Mouse (Mus musculus) kidney, postnatal 0 days (tissue): ENCODE results near the gene D5Ertd579e. TPM values are rescaled to one million over a fixed set of nuclear protein-coding genes. Genes with fewer than 3 reads are reported as not detected.

Experiments
- ATAC-seq: fragments of 200-750 bp; cut with Nextera tagmentation; replicated peaks from 2 replicates; pipeline ENCODE4 v1.8.0; 2017; ENCODE audit warnings: low read depth, moderate number of reproducible peaks, moderate TSS enrichment, moderate library complexity; ENCODE audit not compliant: low FRiP score
- DNase-seq: peaks from one replicate; pipeline ENCODE4 v3.0.0-alpha.2; 2016; ENCODE audit warnings: low spot score
- H3K27ac ChIP-seq: fragments of 300-500 bp; sonication (generic); 2 replicates; pipeline ENCODE4 v1.5.1; 2014; ENCODE audit warnings: mild to moderate bottlenecking
- H3K27me3 ChIP-seq: fragments of 300-500 bp; sonication (generic); 2 replicates; pipeline ENCODE4 v1.6.1; 2014; ENCODE audit warnings: low read length, mixed read lengths; ENCODE audit not compliant: insufficient read depth
- H3K36me3 ChIP-seq: fragments of 300-500 bp; sonication (generic); 2 replicates; pipeline ENCODE4 v1.6.1; 2014; ENCODE audit warnings: low read length, mixed read lengths; ENCODE audit not compliant: insufficient read depth
- H3K4me1 ChIP-seq: fragments of 300-500 bp; sonication (generic); replicated peaks from 2 replicates; pipeline ENCODE4 v1.6.1; 2014; ENCODE audit warnings: antibody characterized with exemption, low read length, mixed read lengths; ENCODE audit not compliant: insufficient read depth
- H3K4me2 ChIP-seq: fragments of 300-500 bp; sonication (generic); 2 replicates; pipeline ENCODE4 v1.6.1; 2014; ENCODE audit warnings: mild to moderate bottlenecking, low read length, moderate library complexity, mixed read lengths
- H3K4me3 ChIP-seq: fragments of 300-500 bp; sonication (generic); replicated peaks from 2 replicates; pipeline ENCODE4 v1.5.1; 2014; ENCODE audit warnings: low read depth, low read length
- H3K9ac ChIP-seq: fragments of 300-500 bp; sonication (generic); 2 replicates; pipeline ENCODE4 v1.6.1; 2014; ENCODE audit warnings: low read depth, low read length
- H3K9me3 ChIP-seq: fragments of 300-500 bp; sonication (generic); replicated peaks from 2 replicates; pipeline ENCODE4 v1.6.1; 2016; ENCODE audit warnings: low read length, inconsistent platforms, mixed read lengths
- CTCF ChIP-seq: IDR thresholded peaks from 2 replicates; pipeline ENCODE4 v1.5.1; 2016; ENCODE audit warnings: antibody characterized with exemption, low read depth, mild to moderate bottlenecking, moderate library complexity
- WGBS: fragments of 180-500 bp; shearing (Covaris S2); extraction: QIAGEN DNeasy Blood & Tissue Kit; methylation state at CpG from one replicate; pipeline ENCODE4 v1.1.7; 2014; 5-methylcytosine and 5-hydroxymethylcytosine counted together
- polyA plus RNA-seq: library from polyadenylated mRNA; unstranded; fragments of >200 nt; fragmentation: Nextera tagmentation; extraction: Ambion mirVana; gene quantifications from 2 replicates; pipeline ENCODE4 v1.2.1, GENCODE M21; 2015

D5Ertd579e gene
- 19.8 and 19.9 TPM in 2 replicates for polyA plus RNA-seq

DNA sequence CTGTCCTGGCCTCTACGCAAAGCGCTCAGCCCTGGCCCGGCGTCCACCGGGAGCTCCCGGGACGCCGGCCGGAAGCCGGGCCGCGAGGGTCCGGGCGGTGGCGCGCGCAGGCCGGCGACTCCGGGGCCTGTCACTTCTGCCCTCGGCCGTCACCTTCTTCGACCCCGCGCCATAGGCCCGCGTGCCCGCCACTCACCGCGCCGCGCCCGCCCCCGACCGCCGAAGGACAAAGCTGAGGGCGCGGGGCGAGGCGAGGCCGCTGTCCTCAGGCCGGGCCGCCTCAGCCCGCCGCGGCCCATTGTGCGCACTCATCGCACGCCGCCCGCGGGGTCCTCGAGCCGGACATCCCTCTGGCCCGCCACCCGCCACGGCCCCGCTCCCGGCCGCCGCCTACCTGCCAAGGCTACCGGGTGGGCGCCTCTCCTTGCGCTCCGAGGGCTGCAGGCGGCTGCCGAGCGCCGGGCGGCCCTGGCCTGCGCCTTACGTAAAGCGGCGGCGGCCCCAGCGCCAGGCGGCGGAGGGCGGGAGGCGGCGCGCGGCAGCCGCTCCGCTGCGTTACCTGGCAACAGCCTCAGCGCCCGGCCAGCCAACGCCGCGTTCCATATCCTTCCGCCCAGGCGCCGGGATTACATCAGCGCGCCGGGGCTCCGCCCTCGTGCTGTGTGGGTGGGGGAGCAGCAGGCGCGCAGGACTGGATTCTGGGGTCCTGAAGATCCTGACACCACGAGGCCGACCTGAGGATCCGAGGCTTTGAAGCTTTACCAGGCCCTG, at the start of gene D5Ertd579e:
D5Ertd579e (minus strand) TSS at position 564 of the 771 bp plus-strand sequence.
- Histone ChIP-seq H3K4me1 (peaks cover 13% of the 10 kb centered on the region), H3K27me3 (no peaks in the 10 kb centered on the region), H3K36me3 (no peaks in the 10 kb centered on the region), H3K4me2 (peak within 1 kb of the TSS; percentile 88), H3K9ac (peak within 1 kb of the TSS; percentile 85), H3K9me3 (no peaks in the 10 kb centered on the region), H3K27ac (peak within 1 kb of the TSS; percentile 93), H3K4me3 (peak within 1 kb of the TSS; percentile 74)
- no peak for TF ChIP-seq CTCF
- DNase-seq, result peak; percentile 94
- peak; percentile 94 for ATAC-seq
- under 1% methylated on average over 84 of the region's 104 CpGs for WGBS

DNA sequence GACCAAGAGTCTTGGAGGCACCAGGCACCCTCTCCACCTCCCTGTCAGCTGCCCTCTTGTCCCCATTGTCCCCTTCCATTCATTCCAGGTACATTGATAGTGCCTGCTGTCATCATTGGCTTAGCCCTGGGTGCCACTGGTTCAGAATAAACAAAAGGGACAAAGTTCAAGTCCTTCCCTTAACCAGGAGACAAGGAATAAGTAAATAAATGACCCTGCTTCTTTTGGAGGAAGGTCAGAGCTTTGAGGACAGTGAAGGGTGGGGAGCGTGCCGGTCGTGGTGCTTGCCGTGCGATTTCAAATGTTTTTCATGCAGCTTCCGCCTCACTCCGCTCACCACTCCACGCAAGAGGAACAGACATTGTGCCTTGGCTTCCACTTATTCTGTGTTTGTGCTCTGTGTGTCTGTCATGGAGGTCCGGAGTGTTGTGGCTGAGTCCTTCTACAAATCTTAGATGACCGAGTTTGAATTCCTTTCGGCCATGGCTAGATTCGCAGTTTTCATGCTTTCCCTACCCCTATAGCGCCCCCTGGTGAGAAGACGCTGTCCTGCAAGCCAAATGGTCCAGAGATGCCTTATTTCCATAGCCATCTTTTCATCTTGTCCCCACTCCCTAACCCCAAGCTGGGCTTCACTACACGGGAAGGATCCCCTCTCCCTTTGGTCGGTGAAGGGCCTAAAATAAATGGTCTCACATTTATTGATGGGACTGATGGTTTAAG, 46.5 kb upstream of the D5Ertd579e start:
- H3K4me2 ChIP-seq, result no peak overlapping the region
- H3K9ac ChIP-seq, result no peak overlapping the region
- peak; percentile 84 for DNase-seq
- peak; percentile 96 for TF ChIP-seq CTCF
- peaks cover 6% of the 10 kb centered on the region; the same call in 1 of the 2 replicates for H3K4me1 ChIP-seq
- 41% methylated on average over 16 of the region's 16 CpGs for WGBS
- H3K36me3 ChIP-seq, result no peaks in the 10 kb centered on the region; the same call in 1 of the 2 replicates
- H3K9me3 ChIP-seq, result no peaks in the 10 kb centered on the region
- ATAC-seq, result peak; percentile 40; the same call in 1 of the 2 replicates
- no peaks in the 10 kb centered on the region for H3K27me3 ChIP-seq
- H3K27ac ChIP-seq, result no peak overlapping the region
- H3K4me3 ChIP-seq, result no peak overlapping the region

DNA sequence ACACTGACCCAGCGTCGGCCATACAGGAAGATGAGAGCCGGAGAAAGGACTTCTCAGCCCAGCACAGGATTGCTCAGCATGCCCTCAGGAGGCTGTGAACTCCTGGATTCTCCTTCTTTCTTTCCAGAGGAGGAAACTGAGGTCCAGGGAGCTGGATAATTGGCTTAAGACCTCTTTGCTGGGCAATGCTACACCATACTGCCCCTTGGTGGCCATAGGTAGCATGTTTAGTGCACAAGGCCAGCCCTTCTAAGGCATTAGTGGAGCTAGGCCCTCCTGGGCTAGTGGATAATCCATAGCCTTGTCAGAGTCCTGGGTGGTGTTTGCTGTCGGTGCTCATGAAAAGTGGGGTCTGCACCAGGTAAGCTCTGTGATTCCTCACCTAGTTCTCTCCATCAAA, 44.0 kb upstream of the D5Ertd579e start:
- 68% methylated on average over 4 of the region's 4 CpGs for WGBS
- no peak for ATAC-seq

DNA sequence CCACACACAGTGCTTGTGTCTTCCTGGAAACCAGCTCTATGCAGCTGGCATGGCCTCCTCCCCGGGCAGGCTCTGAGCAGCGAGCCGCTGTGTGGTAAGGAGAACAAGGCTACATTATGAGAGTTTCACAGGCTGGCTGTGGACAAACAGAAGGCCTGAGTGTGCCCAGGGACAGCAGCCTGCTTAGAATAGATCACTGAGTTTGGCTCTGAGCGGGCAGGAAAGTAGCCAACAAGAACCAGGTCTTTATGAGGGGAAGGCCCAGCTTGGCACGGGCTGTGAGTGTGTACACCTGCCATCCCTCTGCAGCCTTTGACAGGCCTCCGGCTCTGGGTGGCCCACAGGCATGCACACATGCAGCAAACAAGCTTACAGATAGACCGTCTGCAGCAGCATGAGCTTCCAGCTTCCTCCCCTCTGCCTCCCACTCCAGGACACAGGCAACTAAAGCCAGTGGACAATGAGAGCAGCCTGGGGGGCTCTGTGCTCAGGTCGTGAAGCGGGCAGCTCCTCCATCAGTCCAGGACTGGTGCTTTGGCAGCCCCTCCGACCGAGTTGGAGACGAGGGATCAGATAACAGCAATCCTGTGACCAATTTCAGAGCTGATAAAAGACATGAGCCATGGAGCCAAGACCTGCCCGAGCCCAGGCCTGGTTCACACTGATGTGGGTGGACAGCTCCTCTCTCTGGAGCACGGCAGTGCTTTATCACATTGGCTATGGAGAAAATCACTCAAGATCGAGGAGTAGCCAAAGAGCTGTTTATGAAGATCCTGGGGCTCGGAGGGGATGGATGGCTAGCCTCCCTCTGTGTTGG, 43.2 kb upstream of the D5Ertd579e start:
- no peak overlapping the region for H3K9ac ChIP-seq
- no peak overlapping the region for H3K4me2 ChIP-seq
- H3K27ac ChIP-seq, result no peak overlapping the region
- WGBS, result 50% methylated on average over 16 of the region's 16 CpGs
- H3K27me3 ChIP-seq, result no peaks in the 10 kb centered on the region
- no peaks in the 10 kb centered on the region for H3K9me3 ChIP-seq
- no peak for ATAC-seq
- no peak overlapping the region for H3K4me3 ChIP-seq
- peak; percentile 10; the same call in 1 of the 2 replicates for TF ChIP-seq CTCF
- H3K36me3 ChIP-seq, result no peaks in the 10 kb centered on the region
- DNase-seq, result no peak
- no peaks in the 10 kb centered on the region for H3K4me1 ChIP-seq

More for the DNA sequence above, 44.0 kb upstream of the D5Ertd579e start:
- Histone ChIP-seq H3K9me3 (no peaks in the 10 kb centered on the region), H3K4me3 (no peak overlapping the region), H3K9ac (no peak overlapping the region), H3K4me1 (no peaks in the 10 kb centered on the region), H3K27ac (no peak overlapping the region), H3K4me2 (no peak overlapping the region), H3K36me3 (no peaks in the 10 kb centered on the region), H3K27me3 (no peaks in the 10 kb centered on the region)
- peak; percentile 78 for TF ChIP-seq CTCF
- DNase-seq, result peak; percentile 47

DNA sequence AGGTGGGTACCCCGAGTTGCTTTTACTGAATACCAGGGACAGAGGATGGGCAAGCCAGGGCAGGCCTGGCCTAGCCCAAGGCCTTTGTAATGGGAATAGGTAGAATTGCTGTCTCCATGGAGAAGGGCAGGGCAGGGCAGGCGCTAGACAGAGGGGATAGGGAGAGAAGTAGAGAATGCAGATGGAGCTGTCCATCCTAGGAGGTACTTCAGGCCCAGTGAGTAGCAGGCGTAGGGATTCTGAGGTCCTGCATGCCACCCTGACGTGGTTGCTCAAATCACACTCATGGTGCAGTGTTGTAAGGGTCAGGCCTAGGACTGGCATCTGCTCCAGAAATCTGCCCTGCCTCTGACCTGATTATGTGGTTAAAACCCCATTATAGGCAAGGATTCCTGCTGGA, 41.9 kb upstream of the D5Ertd579e start:
- no peak for DNase-seq
- Histone ChIP-seq H3K4me1 (no peaks in the 10 kb centered on the region), H3K4me2 (no peak overlapping the region), H3K36me3 (no peaks in the 10 kb centered on the region), H3K9ac (no peak overlapping the region), H3K27me3 (no peaks in the 10 kb centered on the region), H3K4me3 (no peak overlapping the region), H3K9me3 (no peaks in the 10 kb centered on the region), H3K27ac (no peak overlapping the region)
- no peak for ATAC-seq
- 56% methylated on average over 4 of the region's 4 CpGs for whole genome bisulfite sequencing
- TF ChIP-seq CTCF, result no peak

DNA sequence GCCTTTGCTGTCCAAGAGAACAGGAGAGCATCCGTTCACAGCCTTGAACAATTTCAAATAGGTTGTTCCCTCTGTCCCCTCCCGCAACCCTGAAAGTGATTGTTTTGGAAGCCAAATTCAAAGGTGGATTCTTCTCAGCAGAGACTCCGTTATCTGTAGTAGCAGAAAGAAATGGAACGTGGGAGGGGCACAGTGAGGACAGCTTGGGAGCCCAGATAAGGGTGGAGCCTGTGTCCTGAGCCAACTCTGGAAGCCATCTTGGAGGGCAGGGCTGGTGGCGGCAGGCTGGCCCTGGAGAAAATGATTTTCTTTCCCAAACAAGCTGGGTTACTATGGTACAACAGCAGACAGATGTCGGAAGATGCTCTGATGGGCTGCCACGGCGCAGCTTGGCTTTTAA, 40.2 kb upstream of the D5Ertd579e start:
- no peak overlapping the region for H3K4me2 ChIP-seq
- no peak overlapping the region for H3K27ac ChIP-seq
- H3K36me3 ChIP-seq, result no peaks in the 10 kb centered on the region
- H3K4me1 ChIP-seq, result no peaks in the 10 kb centered on the region
- TF ChIP-seq CTCF, result no peak
- H3K27me3 ChIP-seq, result no peaks in the 10 kb centered on the region
- DNase-seq (no peak), ATAC-seq (no peak)
- no peak overlapping the region for H3K9ac ChIP-seq
- WGBS, result 70% methylated on average over 8 of the region's 8 CpGs
- no peak overlapping the region for H3K4me3 ChIP-seq
- H3K9me3 ChIP-seq, result no peaks in the 10 kb centered on the region
